Mouse (Mus musculus) mouse trophoblast stem cell (cell line): ENCODE data around the gene Fez1.

Experiments
- in situ Hi-C, 2 experiments: fragments of 300-500 bp; cut with MseI, MboI; formaldehyde crosslinking; loops; 2 replicates in 1 of 2; 3 replicates in 1 of 2; pipeline ENCODE4 v1.15.1; 2025

Fez1 gene

DNA sequence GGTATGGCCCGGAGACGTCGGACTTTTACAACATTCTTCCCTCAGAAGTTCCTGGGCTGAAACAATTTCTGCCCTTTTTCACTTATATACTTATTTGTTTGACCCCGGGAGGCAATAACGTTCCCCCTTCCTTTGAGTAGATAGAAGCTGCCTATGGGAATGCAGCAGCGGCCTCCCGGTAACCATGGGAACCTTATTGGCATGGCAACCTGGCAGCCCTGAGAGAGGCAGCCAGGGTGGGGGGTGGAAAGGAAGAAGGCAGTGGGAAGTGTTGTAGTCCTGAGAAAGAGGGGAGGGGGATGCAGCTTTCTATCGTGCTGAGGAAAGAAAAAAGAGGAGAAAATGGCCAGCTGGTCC is at the start of gene Fez1:
Fez1 (plus strand) TSS at position 221 of the 357 bp plus-strand sequence.
- in situ Hi-C loops: no loop called here

GRCm38 (mm10) chr9:36783921-36784320 is 37.7 kb upstream of the Fez1 start:
- in situ Hi-C loops: no loop called here

- in situ Hi-C loops: no loop called here
Measured at GRCm38 (mm10) chr9:36792191-36792590, 29.5 kb upstream of the Fez1 start.

- in situ Hi-C loops: no loop called here
Measured at GRCm38 (mm10) chr9:36794487-36794886, 27.2 kb upstream of the Fez1 start.

- in situ Hi-C loops: no loop called here
Measured at GRCm38 (mm10) chr9:36795556-36795955, 26.1 kb upstream of the Fez1 start.

- in situ Hi-C loops: no loop called here
Measured at GRCm38 (mm10) chr9:36796224-36796623, 25.4 kb upstream of the Fez1 start.

DNA sequence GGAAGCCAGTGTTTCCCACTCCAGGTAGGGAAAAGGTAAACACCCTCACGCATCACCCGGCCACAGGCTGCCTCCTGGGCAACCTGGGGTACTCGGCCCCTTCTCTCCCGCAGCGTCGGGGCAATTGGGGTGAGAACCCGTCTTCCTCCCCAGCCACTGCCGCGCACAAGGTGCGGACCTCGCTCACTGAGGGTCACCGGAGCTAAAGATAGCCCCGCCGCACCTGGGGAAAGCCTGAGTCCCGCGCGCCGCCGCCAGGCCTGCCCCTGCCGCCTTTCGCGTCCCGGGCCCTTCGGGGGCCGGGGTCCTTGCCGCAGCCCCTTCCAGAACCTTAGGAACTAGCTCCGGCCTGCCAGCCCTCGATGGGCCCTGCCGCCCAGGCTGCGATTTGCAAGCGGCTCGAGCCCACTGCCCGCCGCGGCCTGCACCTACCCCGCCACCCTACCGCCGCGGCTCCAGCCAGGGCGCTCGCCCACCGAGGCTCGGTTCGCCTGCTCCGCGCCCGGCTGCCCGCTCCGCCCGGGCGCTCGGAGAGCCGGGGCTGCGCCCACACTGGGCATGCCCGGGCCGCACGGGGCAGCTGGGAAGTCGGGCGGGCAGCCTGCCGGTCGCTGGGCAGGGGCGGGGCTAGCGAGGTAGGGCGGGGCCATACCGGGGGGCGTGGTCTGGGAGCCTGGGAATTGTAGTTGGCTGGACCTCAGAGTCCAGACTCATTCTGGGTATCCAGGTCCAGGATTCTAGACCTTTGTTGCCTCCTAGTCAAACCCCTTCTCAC is 24.7 kb upstream of the Fez1 start, which contains the start of gene Ei24:
Ei24 (minus strand) TSS at position 613 of the 775 bp plus-strand sequence.
- in situ Hi-C loops: no loop called here

DNA sequence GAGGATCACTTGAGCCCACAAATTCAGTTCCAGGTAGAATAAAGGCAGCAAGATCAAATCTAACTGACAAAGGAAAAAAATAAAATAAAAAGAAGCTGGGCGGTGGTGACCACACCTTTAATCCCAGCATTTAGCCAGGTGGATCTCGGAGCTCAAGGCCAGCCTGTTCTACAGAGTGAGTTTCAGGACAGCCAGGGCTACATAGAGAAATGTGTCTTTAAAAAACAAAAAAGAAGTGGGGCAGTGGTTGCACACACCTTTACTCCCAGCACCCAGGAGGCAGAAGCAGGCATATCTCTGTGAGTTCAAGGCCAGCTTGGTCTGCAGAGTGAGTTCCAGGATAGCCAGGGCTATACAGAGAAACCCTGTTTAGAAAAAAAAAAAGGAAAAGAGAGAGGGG is 19.7 kb upstream of the Fez1 start:
- in situ Hi-C loops: no loop called here

DNA sequence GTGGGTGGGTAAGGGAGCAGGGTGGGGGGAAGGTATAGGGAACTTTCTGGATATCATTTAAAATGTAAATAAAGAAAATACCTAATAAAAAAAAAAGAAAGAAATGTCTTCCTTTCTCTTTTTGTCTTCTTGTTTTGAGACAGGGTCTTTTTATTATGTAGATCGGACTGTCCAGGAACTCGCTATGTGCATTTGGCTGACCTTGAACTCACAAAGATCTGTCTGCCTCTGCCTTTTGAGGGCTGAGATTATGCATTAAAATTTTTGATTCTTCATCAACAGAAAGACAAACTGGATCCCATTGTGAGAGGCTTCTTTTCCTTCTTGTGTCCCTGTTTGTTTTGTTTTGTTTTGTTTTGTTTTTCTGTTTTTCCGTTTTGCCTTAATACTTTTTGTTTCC is 18.7 kb upstream of the Fez1 start:
- in situ Hi-C loops: no loop called here

DNA sequence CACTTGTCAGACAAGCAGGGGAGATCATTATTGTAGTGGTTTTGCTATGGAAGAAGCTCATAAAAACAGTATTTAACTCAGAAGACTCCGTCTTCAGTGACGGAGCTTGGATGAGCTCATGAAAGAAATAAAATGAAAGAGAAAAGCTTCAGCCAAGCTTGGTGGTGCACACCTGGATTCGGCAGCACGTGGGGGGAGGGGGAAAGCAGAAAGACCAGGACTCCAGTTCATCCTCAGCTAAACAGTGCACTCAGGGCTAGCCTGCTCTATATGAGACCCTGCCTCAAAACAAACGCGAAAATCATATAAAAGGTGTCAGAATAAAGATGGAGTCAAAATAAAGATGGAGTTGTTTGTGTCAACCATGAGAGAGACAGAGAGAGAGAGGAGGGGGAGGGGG is 18.3 kb upstream of the Fez1 start:
- in situ Hi-C loops: no loop called here

DNA sequence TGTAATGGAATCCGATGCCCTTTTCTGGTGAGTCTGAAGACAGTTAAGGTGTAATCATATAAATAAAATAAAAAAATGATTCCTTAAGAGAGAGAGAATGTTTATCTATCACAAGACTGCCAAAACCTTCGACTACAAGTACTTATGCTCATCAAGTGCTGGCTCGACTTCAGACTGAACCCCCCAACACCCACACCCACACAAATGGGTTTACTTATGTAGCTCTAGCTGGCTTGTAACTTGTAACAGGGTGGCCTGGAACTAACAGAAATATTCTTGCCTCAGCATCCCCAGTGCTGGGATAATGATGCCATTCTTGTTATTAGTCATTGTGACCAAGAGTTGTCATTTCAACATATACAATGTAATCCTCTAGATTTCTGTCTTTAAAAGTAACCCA is 17.7 kb upstream of the Fez1 start:
- in situ Hi-C loops: no loop called here

- in situ Hi-C loops: no loop called here
Measured at GRCm38 (mm10) chr9:36805256-36805975, 16.2 kb upstream of the Fez1 start.

- in situ Hi-C loops: no loop called here
Measured at GRCm38 (mm10) chr9:36808126-36808785, 13.4 kb upstream of the Fez1 start.

- in situ Hi-C loops: loop anchor here in 1 of 2 experiments (10.0 kb wide), 1 partner anchor 70 kb away; no protein-coding TSS in a partner anchor
Measured at GRCm38 (mm10) chr9:36814486-36814885, 7.2 kb upstream of the Fez1 start.

DNA sequence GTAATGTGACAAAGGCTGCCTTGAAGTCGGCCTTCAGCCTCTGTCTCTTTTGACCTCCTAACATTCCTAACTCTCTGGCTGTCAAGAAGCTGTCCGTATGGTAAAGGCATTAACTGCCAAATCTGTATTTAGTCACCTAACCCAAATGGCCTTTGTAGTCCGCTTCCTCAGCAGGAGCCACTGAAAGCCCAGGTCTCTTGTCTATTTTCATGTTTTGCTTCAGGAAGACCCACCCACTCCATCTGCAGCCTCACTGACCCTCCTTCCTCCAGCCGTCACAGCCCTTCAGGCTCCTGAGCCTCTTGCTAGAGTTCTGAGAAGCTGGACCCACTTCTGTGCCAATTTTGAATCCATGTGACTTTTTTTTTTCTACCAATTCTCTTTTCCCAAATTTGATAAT is 2.8 kb upstream of the Fez1 start:
- in situ Hi-C loops: loop anchor here in 1 of 2 experiments (10.0 kb wide), 1 partner anchor 66 kb away; no protein-coding TSS in a partner anchor

- in situ Hi-C loops: no loop called here
Measured at GRCm38 (mm10) chr9:36820969-36821643, 558 bp upstream of the Fez1 start.

- in situ Hi-C loops: no loop called here
Measured at GRCm38 (mm10) chr9:36822024-36822423, 360 bp downstream of the Fez1 start.

DNA sequence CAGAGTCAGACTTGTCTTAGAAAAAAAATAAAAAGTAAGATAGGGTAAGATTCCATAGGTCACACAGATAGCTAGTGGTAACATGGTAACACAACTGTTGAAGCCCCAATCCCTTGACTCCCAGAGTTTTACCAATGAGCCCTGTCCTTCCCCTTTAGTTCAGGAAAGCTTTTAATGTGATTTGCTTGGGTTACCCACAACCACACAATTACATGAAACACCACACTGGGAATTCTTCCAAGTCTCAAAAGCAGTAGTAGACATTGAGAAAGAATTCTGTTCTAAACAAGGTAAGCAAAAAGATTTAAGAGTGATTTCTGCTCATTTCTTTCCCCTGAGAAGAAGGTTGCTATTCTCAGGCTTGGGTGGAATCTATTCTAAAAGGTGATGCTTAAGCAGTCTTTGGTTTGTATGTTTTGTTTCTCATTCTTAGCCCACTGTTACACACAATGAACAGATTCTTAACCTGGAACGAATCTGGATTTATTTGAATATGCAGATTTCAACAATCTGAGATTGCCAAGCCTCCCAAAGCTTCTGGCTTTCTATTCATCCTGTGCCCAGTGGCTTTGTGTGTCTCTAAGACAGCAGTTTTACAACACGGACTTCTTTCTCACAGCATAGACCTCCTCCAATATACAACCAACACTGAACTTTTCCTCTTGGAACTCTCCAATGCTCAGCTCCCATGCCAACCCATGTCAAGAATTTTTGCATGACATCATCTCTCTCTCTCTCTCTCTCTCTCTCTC is 5.1 kb downstream of the Fez1 start:
- in situ Hi-C loops: no loop called here

GRCm38 (mm10) chr9:36831401-36831800 is 9.7 kb downstream of the Fez1 start:
- in situ Hi-C loops: no loop called here

DNA sequence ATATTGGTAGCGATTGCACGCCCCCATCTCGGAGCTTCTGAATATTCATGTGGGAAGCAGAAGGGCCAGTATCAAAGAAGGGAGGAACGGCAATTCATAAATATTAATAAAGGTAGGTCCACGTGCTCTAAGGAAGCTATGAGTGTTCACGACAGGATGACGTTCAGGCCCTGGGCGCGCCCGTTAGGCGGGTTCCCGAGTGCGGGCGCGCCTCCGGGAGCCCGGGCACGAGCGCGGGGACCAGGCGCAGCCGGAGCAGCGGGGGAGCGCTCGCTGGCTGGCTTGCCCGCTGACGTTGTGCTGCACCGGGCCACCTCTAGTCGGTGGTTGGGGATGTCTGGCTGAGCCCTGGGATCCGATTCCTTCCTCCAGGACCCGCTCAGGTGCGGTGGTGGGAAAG is 10.9 kb downstream of the Fez1 start:
- in situ Hi-C loops: no loop called here
